Mouse (Mus musculus): ENCODE measurements at regions not wholly inside any gene's neighbourhood (a gene's known extent, or its start where the extent isn't known, plus 50 kb on each side); places are given as distances from the start of the nearest gene placed in this dataset.
"Not testable (repeated sequence)": the region's sequence is repeated elsewhere in the genome, so short reads cannot be mapped to it uniquely, and the experiment has no call there.

GRCm38 (mm10) chr17:79501031-79501474, 110.6 kb upstream of the Rmdn2 start:
- no peak for DNase-seq

GRCm38 (mm10) chr17:79501926-79502325, 109.7 kb upstream of the Rmdn2 start:
- no peak for DNase-seq

- DNase-seq = no peak
Measured at GRCm38 (mm10) chr17:79503037-79503436, 108.6 kb upstream of the Rmdn2 start.

GRCm38 (mm10) chr17:79504209-79504608, 107.5 kb upstream of the Rmdn2 start:
- no peak for DNase-seq

GRCm38 (mm10) chr17:79505565-79505964, 106.1 kb upstream of the Rmdn2 start:
- DNase-seq = no peak

- DNase-seq = peak; percentile 5
Measured at GRCm38 (mm10) chr17:79509281-79509680, 102.4 kb upstream of the Rmdn2 start.

GRCm38 (mm10) chr17:79509957-79510710, 101.5 kb upstream of the Rmdn2 start:
- DNase-seq = no peak

GRCm38 (mm10) chr17:79511218-79511617, 100.4 kb upstream of the Rmdn2 start:
- DNase-seq = no peak

- no peak for DNase-seq
Measured at GRCm38 (mm10) chr17:79514076-79514475, 97.6 kb upstream of the Rmdn2 start.

GRCm38 (mm10) chr17:79518185-79518584, 93.5 kb upstream of the Rmdn2 start:
- no peak for DNase-seq

GRCm38 (mm10) chr17:79518696-79519095, 93.0 kb upstream of the Rmdn2 start:
- DNase-seq = no peak

- DNase-seq = no peak
Measured at GRCm38 (mm10) chr17:79519356-79519755, 92.3 kb upstream of the Rmdn2 start.

GRCm38 (mm10) chr17:79520283-79520682, 91.4 kb upstream of the Rmdn2 start:
- DNase-seq = no peak

GRCm38 (mm10) chr17:79521691-79522090, 90.0 kb upstream of the Rmdn2 start:
- no peak for DNase-seq

GRCm38 (mm10) chr17:79523230-79523629, 88.4 kb upstream of the Rmdn2 start:
- no peak for DNase-seq

- DNase-seq = no peak
Measured at GRCm38 (mm10) chr17:79527391-79527790, 84.3 kb upstream of the Rmdn2 start.

GRCm38 (mm10) chr17:79536549-79536948, 75.1 kb upstream of the Rmdn2 start:
- DNase-seq = no peak

GRCm38 (mm10) chr17:79538789-79539188, 72.9 kb upstream of the Rmdn2 start:
- DNase-seq = no peak

GRCm38 (mm10) chr17:79540038-79540437, 71.6 kb upstream of the Rmdn2 start:
- no peak for DNase-seq

- DNase-seq = no peak
Measured at GRCm38 (mm10) chr17:79540511-79540910, 71.2 kb upstream of the Rmdn2 start.

- DNase-seq = peak; percentile 64
Measured at GRCm38 (mm10) chr17:79543907-79544522, 67.6 kb upstream of the Rmdn2 start.

GRCm38 (mm10) chr17:79545878-79546277, 65.8 kb upstream of the Rmdn2 start:
- no peak for DNase-seq

GRCm38 (mm10) chr17:79547075-79547474, 64.6 kb upstream of the Rmdn2 start:
- no peak for DNase-seq

GRCm38 (mm10) chr17:79547524-79547923, 64.1 kb upstream of the Rmdn2 start:
- DNase-seq = peak; percentile 28

GRCm38 (mm10) chr17:79550409-79550808, 61.3 kb upstream of the Rmdn2 start:
- not testable (repeated sequence) for DNase-seq

All from kidney, adult 11 months (tissue).